Mouse (Mus musculus): ENCODE measurements around the gene Wdfy3. TPM values are rescaled to one million over a fixed set of nuclear protein-coding genes. Genes with fewer than 3 reads are reported as not detected.

The Wdfy3 gene
- 47.2 and 49.2 TPM in 2 replicates for polyA plus RNA-seq (2012; rRNA removed)

GRCm38 (mm10) chr5:102069767-102070413 lies at the start of gene Wdfy3:
TSS of gene Wdfy3 (minus strand) at chr5:102069921.

Data from central nervous system, embryonic 14 days (tissue).